Mouse (Mus musculus): ENCODE results near the gene Sh2d3c. TPM values are rescaled to one million over a fixed set of nuclear protein-coding genes. Genes with fewer than 3 reads are reported as not detected.
A peak's percentile ranks its signal among the peaks of the same experiment; 100 is the strongest.

Sh2d3c gene
- polyA plus RNA-seq (2012; ENCODE audit: insufficient read depth, low replicate concordance), result 13.4 and 21.1 TPM in 2 replicates

DNA sequence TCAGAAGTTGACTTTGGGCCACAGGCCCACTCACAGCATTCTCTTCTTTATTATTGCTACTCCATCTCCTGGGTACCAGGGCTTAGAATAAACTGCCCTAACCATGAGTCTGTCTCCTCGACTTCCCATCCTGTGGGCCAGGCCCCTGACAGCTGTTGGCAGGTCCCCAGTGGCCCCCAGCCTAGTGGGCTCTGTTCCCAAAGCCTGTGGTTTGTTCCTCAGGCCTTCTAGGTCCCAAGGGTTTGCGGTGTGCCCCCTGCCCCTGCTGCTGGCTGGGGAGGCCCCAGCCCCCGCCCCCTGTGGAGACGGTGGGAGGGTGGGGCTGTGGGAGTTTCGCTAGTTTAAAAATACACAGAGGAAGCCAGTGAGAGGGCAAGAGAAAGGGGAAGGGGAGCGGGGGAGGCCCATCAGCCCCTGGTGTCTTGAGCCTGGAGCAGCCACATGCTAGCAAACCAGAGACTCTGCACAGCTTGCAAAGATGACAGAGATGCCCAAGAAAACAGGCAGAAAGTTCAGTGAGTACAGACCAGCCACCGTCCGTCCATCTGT, at the start of gene Sh2d3c:
Sh2d3c (plus strand) TSS at position 375 of the 549 bp plus-strand sequence.
- TF ChIP-seq GATA1 (IDR thresholded peaks at IDR 0.05; ENCODE audit: borderline replicate concordance, low read length) (no peak), FLI1 (IDR thresholded peaks at IDR 0.05; ENCODE audit: low read length) (no peak)
- H3K9me3 ChIP-seq, result peaks cover 9% of the 10 kb centered on the region; the same call in 1 of the 2 replicates
- no peaks in the 10 kb centered on the region for H3K27me3 ChIP-seq (replicated peaks)
- peak within 1 kb of the TSS; percentile 90 for H3K4me3 ChIP-seq (replicated peaks)
- peaks cover 23% of the 10 kb centered on the region for H3K36me3 ChIP-seq (replicated peaks; ENCODE audit: low read length)
- H3K4me1 ChIP-seq, result peaks cover 86% of the 10 kb centered on the region

DNA sequence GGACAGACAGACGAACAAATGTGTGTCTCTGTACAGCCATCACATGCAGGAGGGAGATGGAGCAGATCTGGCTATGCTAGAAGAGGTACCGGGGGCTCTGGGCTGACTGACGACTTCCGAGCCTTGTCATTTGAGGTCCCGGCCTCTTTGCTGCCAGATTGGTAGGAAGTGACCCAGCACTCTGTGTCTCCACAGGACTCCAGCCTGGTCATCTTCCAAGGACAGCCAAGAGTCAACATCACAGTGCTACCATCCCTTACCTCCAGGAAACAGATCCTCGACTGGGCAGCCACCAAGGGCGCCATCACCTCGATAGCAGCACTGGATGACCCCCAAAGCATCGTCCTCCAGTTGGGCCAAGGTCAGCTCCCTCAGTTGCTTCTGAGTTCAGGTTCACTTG, 49.7 kb upstream of the Sh2d3c start:
- Histone ChIP-seq H3K27me3 (replicated peaks) (no peaks in the 10 kb centered on the region), H3K9me3 (no peaks in the 10 kb centered on the region), H3K4me3 (replicated peaks) (no peak overlapping the region), H3K36me3 (replicated peaks; ENCODE audit: low read length) (peaks cover 90% of the 10 kb centered on the region), H3K4me1 (peaks cover 28% of the 10 kb centered on the region)
- TF ChIP-seq FLI1 (IDR thresholded peaks at IDR 0.05; ENCODE audit: low read length) (no peak), GATA1 (IDR thresholded peaks at IDR 0.05; ENCODE audit: borderline replicate concordance, low read length) (no peak)

DNA sequence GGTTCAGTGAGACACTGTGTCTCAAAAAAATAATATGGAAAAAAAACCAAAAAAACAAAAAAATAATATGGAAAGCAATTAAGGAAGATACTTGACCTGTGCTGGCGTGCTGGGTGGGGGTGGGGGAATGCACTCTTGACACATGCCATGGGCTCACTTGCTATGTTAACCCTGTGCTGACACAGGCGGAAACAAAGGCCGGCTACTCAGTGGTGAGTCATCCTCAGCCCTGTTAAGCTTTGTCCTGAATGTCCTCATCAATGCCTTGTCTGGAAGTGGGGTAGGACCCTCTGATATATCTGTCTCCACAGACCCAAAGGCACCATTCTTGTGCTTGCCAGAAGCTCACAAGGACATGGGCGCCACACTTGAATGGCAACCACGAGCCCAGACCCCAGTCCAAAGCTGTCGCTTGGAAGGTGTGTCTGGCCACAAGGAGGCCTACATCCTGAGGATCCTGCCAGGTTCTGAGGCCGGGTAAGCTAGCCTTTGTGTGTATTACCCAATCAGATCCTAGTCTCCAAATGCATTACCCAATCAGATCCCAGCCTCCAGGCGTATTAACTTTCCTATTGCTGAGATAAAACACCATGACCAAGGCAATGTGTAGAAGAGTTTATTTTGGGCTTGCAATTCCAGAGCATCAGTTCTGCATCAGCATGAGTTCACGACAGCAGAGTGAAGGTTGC, 48.8 kb upstream of the Sh2d3c start:
- Histone ChIP-seq H3K9me3 (no peaks in the 10 kb centered on the region), H3K27me3 (replicated peaks) (no peaks in the 10 kb centered on the region), H3K4me3 (replicated peaks) (no peak overlapping the region), H3K36me3 (replicated peaks; ENCODE audit: low read length) (peaks cover 88% of the 10 kb centered on the region), H3K4me1 (peaks cover 28% of the 10 kb centered on the region)
- no peak for TF ChIP-seq FLI1 (IDR thresholded peaks at IDR 0.05; ENCODE audit: low read length)
- no peak for TF ChIP-seq GATA1 (IDR thresholded peaks at IDR 0.05; ENCODE audit: borderline replicate concordance, low read length)

DNA sequence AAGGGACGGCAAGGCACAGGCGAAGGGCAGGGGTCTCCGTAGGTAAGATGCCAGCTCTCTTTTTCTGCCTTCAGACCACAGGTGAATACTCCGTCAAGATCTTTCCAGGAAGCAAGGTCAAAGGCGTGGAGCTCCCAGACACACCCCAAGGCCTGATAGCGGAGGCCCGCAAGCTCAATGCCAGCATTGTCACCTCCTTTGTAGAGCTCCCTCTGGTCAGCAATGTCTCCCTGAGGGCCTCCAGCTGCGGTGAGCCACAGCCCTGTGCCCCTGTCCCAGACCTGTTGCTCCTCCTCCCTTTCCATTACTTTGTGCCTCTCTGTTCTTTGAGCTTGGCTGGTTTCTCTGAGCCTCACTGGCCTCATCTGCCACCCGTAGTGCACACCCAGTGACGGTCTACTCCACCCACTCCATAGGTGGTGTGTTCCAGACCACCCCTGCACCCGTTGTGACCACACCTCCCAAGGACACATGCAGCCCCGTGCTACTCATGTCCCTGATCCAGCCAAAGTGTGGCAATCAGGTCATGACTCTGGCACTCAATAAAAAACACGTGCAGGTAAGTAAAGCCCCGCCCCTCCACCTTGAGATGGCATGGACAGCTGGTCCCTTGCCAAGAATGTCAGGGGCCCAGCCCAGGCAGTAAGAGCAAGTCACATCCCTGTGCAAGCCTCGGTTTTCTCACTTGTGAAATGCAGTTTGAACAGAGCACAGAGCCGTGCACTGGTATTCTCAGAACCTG, 47.5 kb upstream of the Sh2d3c start:
- no peaks in the 10 kb centered on the region for H3K27me3 ChIP-seq (replicated peaks)
- no peak overlapping the region for H3K4me3 ChIP-seq (replicated peaks)
- TF ChIP-seq GATA1 (IDR thresholded peaks at IDR 0.05; ENCODE audit: borderline replicate concordance, low read length) (no peak), FLI1 (IDR thresholded peaks at IDR 0.05; ENCODE audit: low read length) (no peak)
- H3K4me1 ChIP-seq, result peaks cover 32% of the 10 kb centered on the region
- H3K36me3 ChIP-seq (replicated peaks; ENCODE audit: low read length), result peaks cover 91% of the 10 kb centered on the region
- H3K9me3 ChIP-seq, result no peaks in the 10 kb centered on the region

DNA sequence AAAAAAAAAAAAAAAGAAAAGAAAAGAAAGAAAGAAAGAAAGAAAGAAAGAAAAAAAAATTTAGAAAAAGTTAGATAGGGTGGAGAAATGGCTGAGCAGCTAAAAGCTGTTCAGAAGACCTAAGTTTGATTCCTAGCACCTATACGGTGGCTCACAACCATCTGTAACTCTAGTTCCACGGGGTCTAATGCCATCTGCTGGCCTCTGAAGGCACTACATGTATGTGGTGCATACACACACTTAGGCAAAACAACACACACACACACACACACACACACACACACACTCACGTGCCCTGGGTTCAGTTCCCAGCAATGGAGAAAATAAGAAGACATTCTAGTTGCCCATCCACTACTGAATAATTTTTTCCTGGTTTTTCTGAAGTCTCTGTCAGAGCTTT, 44.0 kb upstream of the Sh2d3c start:
- Histone ChIP-seq H3K27me3 (replicated peaks) (no peaks in the 10 kb centered on the region), H3K4me1 (peaks cover 18% of the 10 kb centered on the region), H3K36me3 (replicated peaks; ENCODE audit: low read length) (peaks cover 93% of the 10 kb centered on the region), H3K4me3 (replicated peaks) (no peak overlapping the region), H3K9me3 (no peaks in the 10 kb centered on the region)
- no peak for TF ChIP-seq FLI1 (IDR thresholded peaks at IDR 0.05; ENCODE audit: low read length)
- TF ChIP-seq GATA1 (IDR thresholded peaks at IDR 0.05; ENCODE audit: borderline replicate concordance, low read length), result no peak

DNA sequence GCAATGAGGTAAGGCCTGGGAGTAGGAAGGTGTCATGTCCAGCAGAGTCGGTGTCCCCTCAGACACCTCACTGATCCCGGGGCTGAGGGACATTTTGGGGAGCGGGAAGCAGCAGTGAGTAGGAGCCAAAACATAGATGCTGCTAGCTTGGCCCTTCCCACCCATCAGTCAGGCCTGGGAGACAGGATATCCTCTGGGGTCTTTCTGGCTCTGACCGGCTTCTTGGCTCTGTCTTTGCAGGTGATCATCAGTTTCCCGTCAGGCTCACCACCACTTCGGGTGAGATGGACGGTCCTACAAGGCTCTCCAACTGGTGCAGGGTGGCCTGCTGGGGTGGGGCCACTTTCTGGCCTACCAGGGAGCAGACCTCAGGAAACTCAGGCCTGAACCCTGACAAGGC, 43.2 kb upstream of the Sh2d3c start:
- Histone ChIP-seq H3K9me3 (no peaks in the 10 kb centered on the region), H3K4me1 (peaks cover 20% of the 10 kb centered on the region), H3K27me3 (replicated peaks) (no peaks in the 10 kb centered on the region), H3K36me3 (replicated peaks; ENCODE audit: low read length) (peaks cover 93% of the 10 kb centered on the region), H3K4me3 (replicated peaks) (no peak overlapping the region)
- TF ChIP-seq FLI1 (IDR thresholded peaks at IDR 0.05; ENCODE audit: low read length), result no peak
- no peak for TF ChIP-seq GATA1 (IDR thresholded peaks at IDR 0.05; ENCODE audit: borderline replicate concordance, low read length)

DNA sequence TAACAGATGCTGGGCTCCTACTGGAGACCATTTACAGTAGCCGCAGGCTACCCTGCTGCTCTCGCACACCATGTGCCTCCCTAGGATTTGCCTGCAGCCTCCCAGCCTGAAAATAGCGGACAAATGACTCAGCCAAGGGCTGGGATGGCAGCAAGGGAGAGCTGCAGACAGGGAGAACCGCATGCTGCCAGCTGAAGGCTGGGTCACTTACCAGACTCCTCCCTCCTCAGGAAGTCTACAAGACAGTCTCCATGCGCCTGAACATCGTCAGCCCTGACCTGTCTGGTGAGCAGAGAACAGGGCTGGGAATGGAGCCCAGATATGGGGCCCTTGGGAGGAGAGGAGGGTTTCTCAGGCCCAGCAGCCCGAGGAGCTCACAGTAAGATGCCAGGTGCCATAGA, 40.8 kb upstream of the Sh2d3c start:
- peaks cover 20% of the 10 kb centered on the region for H3K4me1 ChIP-seq
- no peaks in the 10 kb centered on the region for H3K27me3 ChIP-seq (replicated peaks)
- TF ChIP-seq FLI1 (IDR thresholded peaks at IDR 0.05; ENCODE audit: low read length) (no peak), GATA1 (IDR thresholded peaks at IDR 0.05; ENCODE audit: borderline replicate concordance, low read length) (no peak)
- peaks cover 92% of the 10 kb centered on the region for H3K36me3 ChIP-seq (replicated peaks; ENCODE audit: low read length)
- no peaks in the 10 kb centered on the region for H3K9me3 ChIP-seq
- no peak overlapping the region for H3K4me3 ChIP-seq (replicated peaks)

DNA sequence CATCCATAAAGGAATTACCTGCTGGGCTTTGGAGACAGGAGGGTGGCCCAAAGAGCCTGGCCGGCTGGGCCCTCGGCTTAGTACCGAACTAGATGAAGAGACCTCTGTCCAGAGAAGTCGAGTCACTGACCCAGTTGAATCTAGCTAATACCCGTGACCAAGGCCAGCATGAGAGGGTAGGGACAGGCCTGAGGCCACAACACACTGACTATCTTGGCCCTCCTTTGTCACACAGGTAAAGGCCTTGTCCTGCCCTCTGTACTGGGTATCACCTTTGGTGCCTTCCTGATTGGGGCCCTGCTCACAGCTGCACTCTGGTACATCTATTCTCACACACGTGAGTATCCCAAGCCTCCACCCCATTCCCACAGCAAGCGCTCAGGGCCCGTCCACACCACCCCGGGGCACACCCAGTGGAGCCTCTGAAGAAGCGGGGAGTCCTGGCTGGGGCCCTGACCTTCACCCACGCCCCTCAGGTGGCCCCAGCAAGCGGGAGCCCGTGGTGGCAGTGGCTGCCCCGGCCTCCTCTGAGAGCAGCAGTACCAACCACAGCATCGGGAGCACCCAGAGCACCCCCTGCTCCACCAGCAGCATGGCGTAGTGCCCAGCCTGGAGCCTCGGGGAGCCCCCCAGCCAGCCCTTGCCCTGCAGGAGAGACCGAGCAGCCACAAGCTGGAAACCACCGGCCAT, 39.7 kb upstream of the Sh2d3c start:
- peaks cover 94% of the 10 kb centered on the region for H3K36me3 ChIP-seq (replicated peaks; ENCODE audit: low read length)
- H3K4me3 ChIP-seq (replicated peaks), result no peak overlapping the region

DNA sequence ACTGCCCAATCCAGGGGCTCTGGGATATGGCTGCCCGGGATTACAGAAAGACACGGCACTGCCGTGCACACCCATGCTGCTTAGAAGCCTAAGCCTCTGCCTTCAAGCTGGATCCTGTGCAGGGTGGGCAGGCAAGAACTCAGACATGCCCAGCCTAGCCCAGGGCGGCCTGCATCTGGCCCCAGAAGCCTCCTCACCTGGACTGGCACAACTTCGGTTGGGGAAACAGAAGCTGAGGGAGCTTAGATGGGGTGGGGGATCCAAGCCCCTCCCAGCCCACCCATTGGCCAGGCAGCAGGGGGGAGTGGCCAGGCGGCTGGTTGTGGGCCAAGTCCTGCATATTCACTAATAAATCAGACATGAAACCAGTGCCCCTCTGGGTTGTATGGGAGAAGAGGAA, 39.1 kb upstream of the Sh2d3c start:
- H3K27me3 ChIP-seq (replicated peaks), result no peaks in the 10 kb centered on the region
- no peaks in the 10 kb centered on the region for H3K9me3 ChIP-seq
- TF ChIP-seq GATA1 (IDR thresholded peaks at IDR 0.05; ENCODE audit: borderline replicate concordance, low read length), result no peak
- no peak for TF ChIP-seq FLI1 (IDR thresholded peaks at IDR 0.05; ENCODE audit: low read length)
- H3K36me3 ChIP-seq (replicated peaks; ENCODE audit: low read length), result peaks cover 99% of the 10 kb centered on the region
- H3K4me3 ChIP-seq (replicated peaks), result no peak overlapping the region
- H3K4me1 ChIP-seq, result peaks cover 24% of the 10 kb centered on the region

More for the DNA sequence above, 39.7 kb upstream of the Sh2d3c start:
- Histone ChIP-seq H3K27me3 (replicated peaks) (no peaks in the 10 kb centered on the region), H3K9me3 (no peaks in the 10 kb centered on the region), H3K4me1 (peaks cover 20% of the 10 kb centered on the region)
- TF ChIP-seq FLI1 (IDR thresholded peaks at IDR 0.05; ENCODE audit: low read length) (no peak), GATA1 (IDR thresholded peaks at IDR 0.05; ENCODE audit: borderline replicate concordance, low read length) (no peak)

All from megakaryocyte, embryonic 14.5 days (primary cell).